12 mouse cellular contexts compared by ENCODE assay signal in the genomic region with DNA sequence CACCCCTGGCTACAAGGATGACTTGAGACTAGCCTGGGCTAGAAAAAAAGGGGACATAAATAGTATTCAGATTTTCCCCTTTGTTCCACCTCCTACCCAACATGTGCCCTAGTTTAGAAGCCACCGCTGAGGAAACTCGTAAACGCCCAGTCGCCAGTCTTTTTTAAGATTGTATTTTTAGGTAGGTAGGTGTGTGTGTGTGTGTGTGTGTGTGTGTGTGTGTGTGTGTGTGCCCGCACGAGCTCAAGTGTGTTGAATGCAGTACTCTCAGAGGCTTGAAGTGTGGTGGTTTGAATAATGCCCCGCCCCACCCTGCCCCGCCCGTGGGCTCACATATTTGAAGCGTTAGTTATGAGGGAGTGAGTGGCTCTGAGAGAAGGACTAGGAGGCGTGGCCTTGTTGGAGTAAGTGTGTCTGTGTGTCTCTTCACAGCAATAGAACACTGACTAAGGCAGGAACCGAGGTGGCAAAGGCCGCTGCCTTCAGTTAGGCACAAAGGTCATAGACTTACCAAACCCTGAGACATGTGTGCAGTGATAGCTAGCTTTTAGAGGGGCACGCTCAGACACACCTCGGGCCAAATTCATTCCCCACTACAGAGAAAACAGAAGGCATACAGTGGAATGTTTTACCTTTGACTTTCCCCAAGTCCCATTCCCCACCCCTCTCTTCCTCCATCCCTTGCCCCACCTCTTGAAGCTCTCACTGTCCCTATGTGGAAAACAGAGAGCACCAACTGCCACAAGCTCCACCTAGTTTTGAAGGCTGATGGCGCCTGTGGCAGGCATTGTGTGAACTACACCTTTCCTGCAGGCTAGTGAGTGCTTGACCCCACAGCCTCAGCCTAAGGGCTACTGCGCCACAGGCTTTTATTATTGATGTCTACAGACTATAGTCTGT. TPM values are rescaled to one million over a fixed set of nuclear protein-coding genes. Genes with fewer than 3 reads are reported as not detected.
DNase-seq lines count a peak whose midpoint lies in the region; ATAC-seq and TF ChIP-seq lines count a peak whose summit lies in the region.
"Had no signal": no experiment of that assay in that cellular context is flagged by ENCODE, and none has a peak within 500 bp of the region (broad histone marks: within the 10 kb centered on the region; RNA-seq: fewer than 3 reads in every experiment).

No protein-coding gene starts in this region.

- no peak for TF ChIP-seq POLR2A in cortical plate, adult 2 months (IDR thresholded peaks at IDR 0.05; ENCODE audit: extremely low read depth, insufficient read depth, low read length)

- H3K9me3 ChIP-seq in forebrain, embryonic 13.5 days (replicated peaks) = no peaks in the 10 kb centered on the region
- H3K9me3 ChIP-seq: neural tube, embryonic 13.5 days had no signal

- H3K9ac ChIP-seq in forebrain, embryonic 13.5 days = no peak overlapping the region
- H3K9ac ChIP-seq: neural tube, embryonic 13.5 days had no signal

- no peak overlapping the region for H3K4me2 ChIP-seq in forebrain, embryonic 13.5 days
- H3K4me2 ChIP-seq: neural tube, embryonic 13.5 days had no signal

- ATAC-seq in forebrain, embryonic 13.5 days = no peak

- no peak overlapping the region for H3K4me3 ChIP-seq in left cerebral cortex, adult 2 months
- no peak overlapping the region for H3K4me3 ChIP-seq in cortical plate, adult 2 months (ENCODE audit: insufficient read depth, low read length)
- no peak overlapping the region for H3K4me3 ChIP-seq in forebrain, embryonic 13.5 days
- H3K4me3 ChIP-seq: gastrocnemius, adult 2 months; neural tube, embryonic 13.5 days had no signal

- H3K27ac ChIP-seq in left cerebral cortex, adult 2 months = peak overlapping the region; percentile 73
- peak overlapping the region; percentile 75; the same call in 1 of the 2 replicates for H3K27ac ChIP-seq in cortical plate, adult 2 months (ENCODE audit: insufficient read depth, low read length)
- H3K27ac ChIP-seq in forebrain, embryonic 13.5 days = no peak overlapping the region
- H3K27ac ChIP-seq: gastrocnemius, adult 2 months; macrophage; neural tube, embryonic 13.5 days had no signal

- intact Hi-C loops in left cerebral cortex, adult 2 months (cut with DNase I) = no loop called here

- peaks cover 10% of the 10 kb centered on the region for H3K4me1 ChIP-seq in cortical plate, adult 2 months (ENCODE audit: control insufficient read depth, insufficient read depth, low read length)
- no peaks in the 10 kb centered on the region for H3K4me1 ChIP-seq in forebrain, embryonic 13.5 days

- WGBS in forebrain, embryonic 13.5 days = 84% methylated on average over 17 of the region's 17 CpGs

- no peak for DNase-seq in left cerebral cortex, adult 2 months (ENCODE audit: extremely low spot score in 1 of 2, low spot score in 2 of 2)
- no peak for DNase-seq in left cerebral cortex, adult 11 months (ENCODE audit: low spot score)
- peak; percentile 40 for DNase-seq in lung, postnatal 10 days
- DNase-seq in thymus, postnatal 25 days = peak; percentile 64
- no peak for DNase-seq in kidney, adult 8-10 months
- DNase-seq in kidney, postnatal 36 days = no peak
- DNase-seq: gastrocnemius, adult 2 months; heart, postnatal 36 days had no signal

- H3K27me3 ChIP-seq in forebrain, embryonic 13.5 days = no peaks in the 10 kb centered on the region
- H3K27me3 ChIP-seq: neural tube, embryonic 13.5 days had no signal

- TF ChIP-seq CTCF in left cerebral cortex, adult 2 months (IDR thresholded peaks at IDR 0.05) = no peak
- TF ChIP-seq CTCF in cortical plate, adult 2 months (IDR thresholded peaks at IDR 0.05; ENCODE audit: extremely low read depth, insufficient read depth, low read length) = no peak

- H3K36me3 ChIP-seq in forebrain, embryonic 13.5 days (ENCODE audit: poor library complexity, severe bottlenecking) = no peaks in the 10 kb centered on the region
- H3K36me3 ChIP-seq: neural tube, embryonic 13.5 days had no signal

RNA-seq across cellular contexts. Expression of a gene that starts 45.6 kb away (rescaled TPM):
- total RNA-seq in left cerebral cortex, adult 2 months (2021) = 100 to 1,000 TPM; 300 to 320 TPM
- polyA plus RNA-seq in cortical plate, adult 2 months (2012; rRNA removed) = 105 and 106 TPM in 2 replicates
- 4.7 TPM in 2 replicates for polyA plus RNA-seq in forebrain, embryonic 13.5 days (2015; fragmentation: Nextera tagmentation; extraction: Ambion mirVana)

RNA-seq across cellular contexts. Expression of a gene that starts 50.2 kb away (rescaled TPM):
- 10 to 100 TPM; 31.0 to 31.8 TPM for total RNA-seq in left cerebral cortex, adult 2 months (2021)
- 26.1 TPM in 2 replicates for polyA plus RNA-seq in cortical plate, adult 2 months (2012; rRNA removed)
- 49.9 and 60.2 TPM in 2 replicates for polyA plus RNA-seq in forebrain, embryonic 13.5 days (2015; fragmentation: Nextera tagmentation; extraction: Ambion mirVana)

Comparison
In these comparisons a context has a peak if more than half of its experiments do, and no peak if none do; other contexts are left out.
1. DNase-seq: peak in lung, postnatal 10 days (single experiment) and thymus, postnatal 25 days (single experiment); none in left cerebral cortex, adult 2 months (0 of 2), left cerebral cortex, adult 11 months (single experiment), kidney, adult 8-10 months (0 of 2) and kidney, postnatal 36 days (0 of 2).
2. RNA of a gene that starts 45.6 kb away (polyA plus RNA-seq): 105 to 106 TPM in cortical plate, adult 2 months; 4.7 TPM in forebrain, embryonic 13.5 days; every median in the first group is over 10 times any median in the second.